Mouse (Mus musculus): ENCODE data around the gene Smco4. TPM values are rescaled to one million over a fixed set of nuclear protein-coding genes. Genes with fewer than 3 reads are reported as not detected.
"Not testable (repeated sequence)": the region's sequence is repeated elsewhere in the genome, so short reads cannot be mapped to it uniquely, and the experiment has no call there.

Smco4 gene
- total and polyA plus RNA-seq, 2 experiments from 2014 or later: 0.38 to 5.0 TPM

DNA sequence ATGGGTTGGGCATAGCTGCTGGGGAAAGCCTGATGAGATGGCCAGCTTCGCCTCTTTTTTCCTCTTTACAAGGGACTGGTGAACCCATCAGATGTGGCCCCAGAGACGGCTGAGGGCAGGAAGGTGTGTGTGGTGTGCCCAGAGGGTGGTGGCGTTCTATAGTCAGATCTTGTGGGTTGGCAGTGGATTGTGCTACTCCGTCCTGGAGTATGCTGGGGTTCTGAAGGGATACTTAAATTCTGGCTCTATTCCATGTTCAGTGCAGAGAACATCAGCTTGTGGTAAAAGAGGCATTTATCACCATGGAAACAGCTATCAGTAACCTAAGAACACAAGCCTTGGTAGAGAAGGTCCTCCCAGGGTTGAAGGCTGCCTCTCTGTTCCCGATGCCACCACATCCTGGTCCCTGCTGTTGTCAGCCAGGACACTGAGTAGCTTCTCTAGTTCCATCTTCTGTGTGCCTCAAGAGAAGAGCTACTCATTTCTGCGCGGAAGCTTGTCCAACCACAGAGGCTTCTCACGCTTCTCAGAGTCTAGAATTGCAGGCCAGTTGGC lies 45.8 kb downstream of the Smco4 start:
- Histone ChIP-seq H3K4me1 (ENCODE audit: insufficient read depth, low read length) (no peaks in the 10 kb centered on the region), H3K27ac (ENCODE audit: low read depth, low read length) (no peak overlapping the region), H3K4me3 (ENCODE audit: low read depth, low read length) (no peak overlapping the region), H3K27me3 (ENCODE audit: insufficient read depth, low read length) (no peaks in the 10 kb centered on the region), H3K9me3 (ENCODE audit: low read length) (no peaks in the 10 kb centered on the region), H3K4me2 (ENCODE audit: low read depth, low read length, poor library complexity, severe bottlenecking) (no peak overlapping the region), H3K36me3 (ENCODE audit: insufficient read depth, low read length) (no peaks in the 10 kb centered on the region), H3K9ac (replicated peaks; ENCODE audit: low read length, poor library complexity, severe bottlenecking) (no peak overlapping the region)
- DNase-seq (ENCODE audit: low spot score) (no peak), ATAC-seq (ENCODE audit: low FRiP score) (no peak)
- 88% methylated on average over 8 of the region's 8 CpGs for WGBS
- no peak for TF ChIP-seq CTCF (IDR thresholded peaks at IDR 0.05)

DNA sequence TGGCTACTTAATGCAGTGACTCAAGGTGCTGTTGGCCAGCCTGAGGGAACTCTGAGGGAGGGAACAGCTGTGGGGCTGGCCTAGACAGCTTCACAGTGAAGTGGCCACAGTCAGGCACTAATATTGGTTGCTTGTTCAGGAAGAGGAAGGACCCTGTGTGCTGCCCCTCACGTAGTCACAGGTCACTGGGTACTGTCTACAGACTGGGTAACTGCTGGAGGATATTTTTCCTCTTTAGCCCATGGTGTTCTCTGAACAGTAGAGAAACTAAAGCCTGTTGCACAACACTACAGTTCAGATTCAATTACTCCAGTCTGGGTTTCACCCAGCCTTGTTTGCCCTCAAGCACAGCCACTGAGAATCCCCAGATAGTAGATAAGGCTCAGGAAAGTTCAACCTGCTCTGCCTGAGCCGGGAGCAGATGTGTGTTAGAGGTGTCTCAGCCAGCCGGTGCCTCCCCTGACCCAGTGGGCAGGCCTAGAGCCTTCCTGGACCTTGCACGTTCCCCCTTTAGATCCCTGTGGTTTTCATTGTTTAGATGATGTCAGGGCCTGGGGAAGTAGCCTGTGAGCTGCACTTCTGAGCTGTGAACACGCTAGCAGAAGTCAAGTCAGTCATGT lies 48.6 kb downstream of the Smco4 start:
- ATAC-seq (ENCODE audit: low FRiP score) (no peak), DNase-seq (ENCODE audit: low spot score) (no peak)
- H3K9me3 ChIP-seq (ENCODE audit: low read length): no peaks in the 10 kb centered on the region
- H3K9ac ChIP-seq (replicated peaks; ENCODE audit: low read length, poor library complexity, severe bottlenecking): no peak overlapping the region
- no peak overlapping the region for H3K4me3 ChIP-seq (ENCODE audit: low read depth, low read length)
- no peaks in the 10 kb centered on the region for H3K4me1 ChIP-seq (ENCODE audit: insufficient read depth, low read length)
- no peak overlapping the region for H3K27ac ChIP-seq (ENCODE audit: low read depth, low read length)
- TF ChIP-seq CTCF (IDR thresholded peaks at IDR 0.05): no peak
- H3K36me3 ChIP-seq (ENCODE audit: insufficient read depth, low read length): 0 out of 2 replicates have a peak, but pooled peaks cover 4% of the 10 kb centered on the region
- no peaks in the 10 kb centered on the region for H3K27me3 ChIP-seq (ENCODE audit: insufficient read depth, low read length)
- 78% methylated on average over 5 of the region's 5 CpGs for WGBS
- no peak overlapping the region for H3K4me2 ChIP-seq (ENCODE audit: low read depth, low read length, poor library complexity, severe bottlenecking)

DNA sequence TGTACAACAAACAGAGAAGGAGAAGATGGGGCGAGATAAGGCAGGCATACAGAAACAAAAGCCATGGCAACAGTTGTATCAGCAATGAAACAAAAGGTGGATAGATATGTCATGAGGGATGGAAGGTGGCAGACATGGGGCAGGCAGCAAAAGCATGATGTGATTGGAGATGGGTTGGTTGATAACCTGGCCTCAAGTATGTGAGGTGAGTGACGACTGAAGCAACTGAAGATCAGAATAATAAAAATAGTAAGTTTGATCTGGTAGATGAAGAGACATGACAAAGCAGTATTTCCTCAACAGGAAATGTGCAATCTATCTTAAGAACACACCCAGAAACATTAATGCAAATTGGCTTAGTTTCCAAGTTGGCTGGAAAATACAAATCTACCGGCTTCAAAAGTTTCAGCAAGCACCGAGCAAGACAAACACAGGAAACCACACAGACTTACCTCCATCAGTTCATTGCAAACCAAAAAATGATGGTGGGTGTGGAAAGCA lies 57.3 kb downstream of the Smco4 start:
- TF ChIP-seq CTCF (IDR thresholded peaks at IDR 0.05): no peak

GRCm38 (mm10) chr9:15551073-15551472 lies 57.8 kb downstream of the Smco4 start:
- not testable (repeated sequence) for DNase-seq (ENCODE audit: low spot score); H3K4me3 ChIP-seq (ENCODE audit: low read depth, low read length); H3K27me3 ChIP-seq (ENCODE audit: insufficient read depth, low read length); H3K4me1 ChIP-seq (ENCODE audit: insufficient read depth, low read length); H3K36me3 ChIP-seq (ENCODE audit: insufficient read depth, low read length); H3K27ac ChIP-seq (ENCODE audit: low read depth, low read length); H3K9ac ChIP-seq (replicated peaks; ENCODE audit: low read length, poor library complexity, severe bottlenecking); H3K9me3 ChIP-seq (ENCODE audit: low read length); H3K4me2 ChIP-seq (ENCODE audit: low read depth, low read length, poor library complexity, severe bottlenecking); ATAC-seq (ENCODE audit: low FRiP score)
- 93% methylated on average over 6 of the region's 6 CpGs for WGBS

More for the DNA sequence above, 57.3 kb downstream of the Smco4 start:
- Histone ChIP-seq H3K27me3 (ENCODE audit: insufficient read depth, low read length) (no peaks in the 10 kb centered on the region), H3K4me3 (ENCODE audit: low read depth, low read length) (no peak overlapping the region), H3K27ac (ENCODE audit: low read depth, low read length) (no peak overlapping the region), H3K9me3 (ENCODE audit: low read length) (no peaks in the 10 kb centered on the region), H3K36me3 (ENCODE audit: insufficient read depth, low read length) (no peaks in the 10 kb centered on the region), H3K4me1 (ENCODE audit: insufficient read depth, low read length) (no peaks in the 10 kb centered on the region), H3K9ac (replicated peaks; ENCODE audit: low read length, poor library complexity, severe bottlenecking) (no peak overlapping the region), H3K4me2 (ENCODE audit: low read depth, low read length, poor library complexity, severe bottlenecking) (no peak overlapping the region)
- no peak for DNase-seq (ENCODE audit: low spot score)
- no peak for ATAC-seq (ENCODE audit: low FRiP score)
- WGBS: 95% methylated on average over 4 of the region's 4 CpGs

- Histone ChIP-seq H3K4me3 (ENCODE audit: low read depth, low read length) (no peak overlapping the region), H3K27me3 (ENCODE audit: insufficient read depth, low read length) (no peaks in the 10 kb centered on the region), H3K9ac (replicated peaks; ENCODE audit: low read length, poor library complexity, severe bottlenecking) (no peak overlapping the region), H3K36me3 (ENCODE audit: insufficient read depth, low read length) (no peaks in the 10 kb centered on the region), H3K4me2 (ENCODE audit: low read depth, low read length, poor library complexity, severe bottlenecking) (no peak overlapping the region), H3K9me3 (ENCODE audit: low read length) (no peaks in the 10 kb centered on the region), H3K27ac (ENCODE audit: low read depth, low read length) (no peak overlapping the region), H3K4me1 (ENCODE audit: insufficient read depth, low read length) (no peaks in the 10 kb centered on the region)
- 72% methylated on average over 15 of the region's 15 CpGs for WGBS
- ATAC-seq (ENCODE audit: low FRiP score) (no peak), DNase-seq (ENCODE audit: low spot score) (no peak)
- no peak for TF ChIP-seq CTCF (IDR thresholded peaks at IDR 0.05)
Observed at GRCm38 (mm10) chr9:15551933-15552851, 59.0 kb downstream of the Smco4 start.

GRCm38 (mm10) chr9:15553322-15553721 lies 60.1 kb downstream of the Smco4 start:
- H3K4me2 ChIP-seq (ENCODE audit: low read depth, low read length, poor library complexity, severe bottlenecking): no peak overlapping the region
- no peak for TF ChIP-seq CTCF (IDR thresholded peaks at IDR 0.05)
- 37% methylated on average over 8 of the region's 8 CpGs for WGBS
- no peaks in the 10 kb centered on the region for H3K9me3 ChIP-seq (ENCODE audit: low read length)
- no peak overlapping the region for H3K9ac ChIP-seq (replicated peaks; ENCODE audit: low read length, poor library complexity, severe bottlenecking)
- H3K36me3 ChIP-seq (ENCODE audit: insufficient read depth, low read length): no peaks in the 10 kb centered on the region
- DNase-seq (ENCODE audit: low spot score) (no peak), ATAC-seq (ENCODE audit: low FRiP score) (no peak)
- no peaks in the 10 kb centered on the region for H3K27me3 ChIP-seq (ENCODE audit: insufficient read depth, low read length)
- no peak overlapping the region for H3K4me3 ChIP-seq (ENCODE audit: low read depth, low read length)
- no peaks in the 10 kb centered on the region for H3K4me1 ChIP-seq (ENCODE audit: insufficient read depth, low read length)
- H3K27ac ChIP-seq (ENCODE audit: low read depth, low read length): no peak overlapping the region
